Mouse (Mus musculus): ENCODE data around the gene Ppme1.

DNA sequence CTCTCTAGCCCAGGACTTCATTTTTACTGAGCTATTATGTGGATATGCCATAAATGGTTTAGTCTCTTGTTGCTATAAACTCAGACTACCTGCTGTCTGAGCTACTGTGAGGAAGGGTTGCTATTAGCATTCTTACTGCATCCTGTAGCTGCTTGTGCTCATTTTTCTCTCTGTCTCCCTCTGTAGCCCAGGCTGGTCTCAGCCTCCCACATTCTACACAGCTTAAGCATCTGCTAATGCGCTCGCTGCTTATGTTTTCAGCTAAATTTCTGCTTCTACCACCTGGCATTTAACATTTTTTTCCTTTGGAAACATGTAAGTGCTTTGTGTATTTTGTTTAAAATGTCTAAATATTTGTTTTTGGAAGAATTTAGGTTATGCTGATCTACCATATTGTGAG is 76.4 kb downstream of the Ppme1 start:
- no peak for TF ChIP-seq POLR2A (IDR thresholded peaks at IDR 0.05; ENCODE audit: borderline replicate concordance, extremely low read depth, insufficient read depth, insufficient read length, poor library complexity, severe bottlenecking)
- no peak for TF ChIP-seq CTCF (IDR thresholded peaks at IDR 0.05; ENCODE audit: borderline replicate concordance, extremely low read depth, insufficient read depth, insufficient read length)
